Mouse (Mus musculus): ENCODE results near the gene Hamp2. TPM values are rescaled to one million over a fixed set of nuclear protein-coding genes. Genes with fewer than 3 reads are reported as not detected.
"Not testable (repeated sequence)": the region's sequence is repeated elsewhere in the genome, so short reads cannot be mapped to it uniquely, and the experiment has no call there.

Hamp2 gene
- not detected in 2 replicates for polyA plus RNA-seq (2015; fragmentation: Nextera tagmentation; extraction: Ambion mirVana)

GRCm38 (mm10) chr7:30924581-30924980, at the start of gene Hamp2:
Gene Hamp2, minus strand, starts transcription at chr7:30924681.
- not testable (repeated sequence) for H3K4me1 ChIP-seq; H3K9ac ChIP-seq; H3K27me3 ChIP-seq; ATAC-seq (ENCODE audit: borderline replicate concordance, extremely low read depth, low FRiP score, low TSS enrichment); H3K4me2 ChIP-seq; H3K4me3 ChIP-seq; H3K9me3 ChIP-seq; H3K27ac ChIP-seq; H3K36me3 ChIP-seq
- 73% methylated on average over 2 of the region's 2 CpGs for WGBS

GRCm38 (mm10) chr7:30973501-30974289, 49.2 kb upstream of the Hamp2 start, which contains the start of gene Fam187b:
Gene Fam187b, plus strand, starts transcription at chr7:30973790.
- 0 out of 2 replicates have a peak, but pooled peaks cover 4% of the 10 kb centered on the region for H3K36me3 ChIP-seq
- peak within 1 kb of the TSS; percentile 55 for H3K9ac ChIP-seq
- no peaks in the 10 kb centered on the region for H3K9me3 ChIP-seq
- under 1% methylated on average over 37 of the region's 37 CpGs for WGBS
- peak; percentile 92 for ATAC-seq (ENCODE audit: borderline replicate concordance, extremely low read depth, low FRiP score, low TSS enrichment)
- H3K4me3 ChIP-seq: peak within 1 kb of the TSS; percentile 56
- peaks cover 13% of the 10 kb centered on the region; the same call in 1 of the 2 replicates for H3K4me1 ChIP-seq
- H3K27ac ChIP-seq: peak within 1 kb of the TSS; percentile 96
- peak within 1 kb of the TSS; percentile 61 for H3K4me2 ChIP-seq
- peaks cover 21% of the 10 kb centered on the region for H3K27me3 ChIP-seq

DNA sequence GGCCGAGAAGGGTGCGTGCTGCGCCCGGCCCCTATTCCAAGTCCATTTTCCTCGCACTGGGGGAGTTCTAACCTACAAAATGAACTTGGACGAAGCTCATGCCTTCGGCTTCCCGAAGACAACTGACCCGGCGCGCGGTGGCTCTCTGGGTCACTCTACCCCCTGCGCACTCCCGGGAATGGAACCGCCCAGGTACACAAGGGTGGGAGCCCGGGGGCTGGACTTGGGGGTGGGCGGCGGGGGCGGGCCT, 48.7 kb upstream of the Hamp2 start, which contains the start of gene Lsr:
Gene Lsr, minus strand, starts transcription at position 214 of the 250 bp plus-strand sequence.
- Histone ChIP-seq H3K4me2 (peak within 1 kb of the TSS; percentile 61), H3K4me3 (peak within 1 kb of the TSS; percentile 56), H3K27me3 (peaks cover 21% of the 10 kb centered on the region), H3K9ac (peak within 1 kb of the TSS; percentile 55), H3K4me1 (peaks cover 13% of the 10 kb centered on the region; the same call in 1 of the 2 replicates), H3K9me3 (no peaks in the 10 kb centered on the region), H3K36me3 (0 out of 2 replicates have a peak, but pooled peaks cover 4% of the 10 kb centered on the region), H3K27ac (peak within 1 kb of the TSS; percentile 96)
- under 1% methylated on average over 19 of the region's 19 CpGs for WGBS
- no peak; the same call in 1 of the 2 replicates for ATAC-seq (ENCODE audit: borderline replicate concordance, extremely low read depth, low FRiP score, low TSS enrichment)

GRCm38 (mm10) chr7:30972426-30973250, 48.2 kb upstream of the Hamp2 start:
- Histone ChIP-seq H3K4me2 (peak overlapping the region; percentile 61), H3K9ac (peak overlapping the region; percentile 55), H3K27ac (peak overlapping the region; percentile 96), H3K4me1 (peaks cover 13% of the 10 kb centered on the region; the same call in 1 of the 2 replicates), H3K9me3 (no peaks in the 10 kb centered on the region), H3K27me3 (peaks cover 21% of the 10 kb centered on the region), H3K36me3 (0 out of 2 replicates have a peak, but pooled peaks cover 4% of the 10 kb centered on the region), H3K4me3 (peak overlapping the region; percentile 56)
- ATAC-seq (ENCODE audit: borderline replicate concordance, extremely low read depth, low FRiP score, low TSS enrichment): peak; percentile 62
- 3% methylated on average over 41 of the region's 41 CpGs for WGBS

GRCm38 (mm10) chr7:30971901-30972300, 47.4 kb upstream of the Hamp2 start:
- H3K4me3 ChIP-seq: peak overlapping the region; percentile 56
- H3K9ac ChIP-seq: 0 out of 2 replicates have a peak overlapping the region, but pooled peaks have one; percentile 55
- 0 out of 2 replicates have a peak, but pooled peaks cover 4% of the 10 kb centered on the region for H3K36me3 ChIP-seq
- 70% methylated on average over 15 of the region's 15 CpGs for WGBS
- H3K4me1 ChIP-seq: peaks cover 13% of the 10 kb centered on the region; the same call in 1 of the 2 replicates
- no peaks in the 10 kb centered on the region for H3K9me3 ChIP-seq
- peak overlapping the region; percentile 61 for H3K4me2 ChIP-seq
- no peak for ATAC-seq (ENCODE audit: borderline replicate concordance, extremely low read depth, low FRiP score, low TSS enrichment)
- H3K27me3 ChIP-seq: peaks cover 21% of the 10 kb centered on the region
- H3K27ac ChIP-seq: no peak overlapping the region

GRCm38 (mm10) chr7:30969174-30969573, 44.7 kb upstream of the Hamp2 start:
- Histone ChIP-seq H3K4me1 (peaks cover 10% of the 10 kb centered on the region; the same call in 1 of the 2 replicates), H3K36me3 (0 out of 2 replicates have a peak, but pooled peaks cover 4% of the 10 kb centered on the region), H3K27me3 (peaks cover 21% of the 10 kb centered on the region), H3K9me3 (no peaks in the 10 kb centered on the region), H3K4me2 (no peak overlapping the region), H3K27ac (no peak overlapping the region), H3K4me3 (no peak overlapping the region), H3K9ac (no peak overlapping the region)
- WGBS: 76% methylated on average over 4 of the region's 4 CpGs
- no peak for ATAC-seq (ENCODE audit: borderline replicate concordance, extremely low read depth, low FRiP score, low TSS enrichment)

- H3K9me3 ChIP-seq: no peaks in the 10 kb centered on the region
- 0 out of 2 replicates have a peak, but pooled peaks cover 4% of the 10 kb centered on the region for H3K36me3 ChIP-seq
- H3K4me1 ChIP-seq: peaks cover 9% of the 10 kb centered on the region; the same call in 1 of the 2 replicates
- H3K9ac ChIP-seq: no peak overlapping the region
- no peak overlapping the region for H3K4me3 ChIP-seq
- H3K27me3 ChIP-seq: peaks cover 20% of the 10 kb centered on the region
- H3K4me2 ChIP-seq: no peak overlapping the region
- ATAC-seq (ENCODE audit: borderline replicate concordance, extremely low read depth, low FRiP score, low TSS enrichment): no peak
- WGBS: 83% methylated on average over 8 of the region's 8 CpGs
- H3K27ac ChIP-seq: no peak overlapping the region
Measured at GRCm38 (mm10) chr7:30968611-30969010, 44.1 kb upstream of the Hamp2 start.

DNA sequence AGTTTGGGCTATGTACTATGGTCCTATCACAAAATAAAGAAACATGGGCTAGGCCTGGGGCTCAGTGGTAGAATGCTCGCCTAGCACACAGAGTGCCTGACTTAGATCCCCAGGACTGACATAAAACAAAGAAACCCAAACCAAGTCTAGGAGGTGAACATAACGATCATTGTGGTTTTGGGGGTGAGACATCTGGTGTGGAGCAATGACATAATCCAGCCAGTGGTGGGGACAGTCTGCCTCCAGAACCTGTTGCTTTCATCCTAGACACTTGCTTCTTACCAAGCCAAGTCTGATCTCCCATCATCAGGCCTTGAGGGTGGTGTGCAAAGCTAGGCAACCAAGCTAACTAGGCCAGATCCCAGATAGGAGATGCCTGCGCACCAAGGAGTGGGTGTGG, 42.2 kb upstream of the Hamp2 start:
- no peak overlapping the region for H3K9ac ChIP-seq
- H3K4me3 ChIP-seq: no peak overlapping the region
- WGBS: 69% methylated on average over 3 of the region's 3 CpGs
- no peaks in the 10 kb centered on the region for H3K9me3 ChIP-seq
- H3K4me2 ChIP-seq: no peak overlapping the region
- 0 out of 2 replicates have a peak, but pooled peaks cover under 1% of the 10 kb centered on the region for H3K4me1 ChIP-seq
- ATAC-seq (ENCODE audit: borderline replicate concordance, extremely low read depth, low FRiP score, low TSS enrichment): no peak
- no peak overlapping the region for H3K27ac ChIP-seq
- peaks cover under 1% of the 10 kb centered on the region; the same call in 1 of the 2 replicates for H3K27me3 ChIP-seq
- peaks cover 4% of the 10 kb centered on the region; the same call in 1 of the 2 replicates for H3K36me3 ChIP-seq

- no peak for ATAC-seq (ENCODE audit: borderline replicate concordance, extremely low read depth, low FRiP score, low TSS enrichment)
- H3K27me3 ChIP-seq: no peaks in the 10 kb centered on the region
- H3K4me1 ChIP-seq: no peaks in the 10 kb centered on the region
- H3K4me2 ChIP-seq: no peak overlapping the region
- no peak overlapping the region for H3K4me3 ChIP-seq
- H3K9me3 ChIP-seq: no peaks in the 10 kb centered on the region
- 86% methylated on average over 14 of the region's 14 CpGs for WGBS
- H3K36me3 ChIP-seq: no peaks in the 10 kb centered on the region; the same call in 1 of the 2 replicates
- H3K9ac ChIP-seq: no peak overlapping the region
- H3K27ac ChIP-seq: no peak overlapping the region
Measured at GRCm38 (mm10) chr7:30965677-30966076, 41.2 kb upstream of the Hamp2 start.

DNA sequence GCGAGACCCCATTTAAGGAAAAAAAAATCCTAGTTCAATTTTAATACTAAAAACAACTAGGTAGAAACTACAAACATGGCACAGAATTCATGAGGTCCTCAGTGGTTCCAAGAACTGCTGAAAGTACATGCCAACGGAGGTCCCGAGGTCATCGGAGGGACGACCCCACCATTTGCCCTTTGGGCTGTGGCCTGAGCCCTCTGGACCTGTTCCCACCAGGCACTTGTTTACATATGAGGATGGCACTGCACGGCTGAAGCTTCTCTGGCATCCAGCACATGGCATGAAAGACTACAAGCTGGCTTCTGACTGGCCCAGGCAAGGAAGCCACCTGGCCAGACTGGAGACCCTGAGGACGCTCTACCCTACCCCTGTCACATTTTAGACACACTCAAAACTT, 39.9 kb upstream of the Hamp2 start:
- H3K4me2 ChIP-seq: no peak overlapping the region
- WGBS: 76% methylated on average over 7 of the region's 7 CpGs
- H3K4me1 ChIP-seq: no peaks in the 10 kb centered on the region
- no peaks in the 10 kb centered on the region for H3K9me3 ChIP-seq
- ATAC-seq (ENCODE audit: borderline replicate concordance, extremely low read depth, low FRiP score, low TSS enrichment): no peak
- H3K36me3 ChIP-seq: peaks cover 3% of the 10 kb centered on the region
- H3K27me3 ChIP-seq: no peaks in the 10 kb centered on the region
- H3K27ac ChIP-seq: no peak overlapping the region
- no peak overlapping the region for H3K9ac ChIP-seq
- H3K4me3 ChIP-seq: no peak overlapping the region

GRCm38 (mm10) chr7:30962862-30963261, 38.4 kb upstream of the Hamp2 start:
- 85% methylated on average over 5 of the region's 5 CpGs for WGBS
- ATAC-seq (ENCODE audit: borderline replicate concordance, extremely low read depth, low FRiP score, low TSS enrichment): no peak

More at GRCm38 (mm10) chr7:30962862-30963261, 38.4 kb upstream of the Hamp2 start:
- Histone ChIP-seq H3K36me3 (peaks cover 13% of the 10 kb centered on the region), H3K4me2 (no peak overlapping the region), H3K9ac (no peak overlapping the region), H3K27me3 (no peaks in the 10 kb centered on the region), H3K4me3 (no peak overlapping the region), H3K9me3 (no peaks in the 10 kb centered on the region), H3K27ac (no peak overlapping the region), H3K4me1 (peaks cover 7% of the 10 kb centered on the region)

Measured in lung, embryonic 15.5 days (tissue).